Mouse (Mus musculus): ENCODE data around the gene Gipc3. TPM values are rescaled to one million over a fixed set of nuclear protein-coding genes. Genes with fewer than 3 reads are reported as not detected.

The Gipc3 gene
- polyA plus RNA-seq, 1 experiment = 0.16 TPM

GRCm38 (mm10) chr10:81286586-81286985 is 56.5 kb downstream of the Gipc3 start:
- TF ChIP-seq POLR2A (IDR thresholded peaks at IDR 0.05; ENCODE audit: borderline replicate concordance, extremely low read depth, insufficient read depth, insufficient read length, poor library complexity, severe bottlenecking) = no peak
- TF ChIP-seq CTCF (IDR thresholded peaks at IDR 0.05; ENCODE audit: borderline replicate concordance, extremely low read depth, insufficient read depth, insufficient read length) = no peak
- no peak for DNase-seq (ENCODE audit: low read depth)

DNA sequence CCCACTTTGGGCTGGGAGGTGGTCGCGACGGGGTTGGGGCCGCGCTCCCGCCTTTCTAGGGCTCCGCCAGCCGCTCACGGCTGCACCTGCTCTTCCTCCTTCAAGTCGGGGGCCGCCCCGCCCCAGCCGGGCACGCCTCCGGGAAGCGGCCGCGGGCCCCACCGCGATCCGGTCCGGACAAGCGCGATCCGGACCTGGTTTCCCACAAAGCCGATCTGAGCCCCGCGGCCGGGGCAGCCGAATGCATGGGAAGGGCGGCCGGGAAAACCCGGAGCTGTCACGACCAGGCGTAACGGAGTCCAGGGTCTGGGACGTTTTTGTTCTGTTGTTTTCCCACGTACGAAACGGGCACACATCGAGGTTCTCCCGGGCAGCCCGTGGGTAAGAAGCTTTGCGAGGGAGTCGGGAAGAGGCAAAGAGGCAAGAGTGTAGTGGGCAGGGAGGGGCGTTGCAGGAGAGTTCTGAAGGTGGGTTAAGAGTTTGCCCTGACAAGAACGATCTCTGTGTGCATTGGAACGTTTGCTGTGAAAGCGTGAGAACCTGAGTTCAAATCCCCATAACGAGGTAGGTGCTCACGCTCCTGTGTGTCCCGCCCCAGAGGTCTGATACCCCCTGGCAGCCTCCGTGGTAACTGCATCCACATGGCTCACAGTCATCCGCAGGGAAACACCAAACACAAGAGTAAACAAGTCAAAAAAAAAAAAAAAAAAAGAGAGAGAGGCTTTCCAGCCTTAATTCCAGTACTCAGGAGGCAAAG is 57.2 kb downstream of the Gipc3 start:
- DNase-seq (ENCODE audit: low read depth) = peak; percentile 95
- TF ChIP-seq CTCF (IDR thresholded peaks at IDR 0.05; ENCODE audit: borderline replicate concordance, extremely low read depth, insufficient read depth, insufficient read length) (no peak), POLR2A (IDR thresholded peaks at IDR 0.05; ENCODE audit: borderline replicate concordance, extremely low read depth, insufficient read depth, insufficient read length, poor library complexity, severe bottlenecking) (0 out of 2 replicates have a peak, but pooled peaks have one; percentile 18)

Other genes with a start within 250 kb of the Gipc3 start
- gene Creb3l3, start 244.4 kb downstream of the Gipc3 start, polyA plus RNA-seq (2012; rRNA removed) = 0.19 and 0.20 TPM in 2 replicates
- 203 and 214 TPM in 2 replicates for gene Map2k2, start 237.4 kb downstream of the Gipc3 start, polyA plus RNA-seq (2012; rRNA removed)
- gene Zbtb7a, start 208.0 kb downstream of the Gipc3 start, polyA plus RNA-seq (2012; rRNA removed) = 9.2 and 12.7 TPM in 2 replicates
- 38.4 and 47.8 TPM in 2 replicates for gene Pias4, start 175.3 kb downstream of the Gipc3 start, polyA plus RNA-seq (2012; rRNA removed)
- gene Eef2, start 166.6 kb downstream of the Gipc3 start, polyA plus RNA-seq (2012; rRNA removed) = 1,504 and 1,952 TPM in 2 replicates
- gene Dapk3, start 160.3 kb downstream of the Gipc3 start, polyA plus RNA-seq (2012; rRNA removed) = 82.3 and 88.4 TPM in 2 replicates
- gene 4930442H23Rik, start 159.4 kb downstream of the Gipc3 start, polyA plus RNA-seq (2012; rRNA removed) = not detected in 2 replicates
- gene Nmrk2, start 141.2 kb downstream of the Gipc3 start, polyA plus RNA-seq (2012; rRNA removed) = 0.18 and 0.21 TPM in 2 replicates
- gene Atcay, start 112.4 kb downstream of the Gipc3 start, polyA plus RNA-seq (2012; rRNA removed) = 134 and 169 TPM in 2 replicates
- 59.8 and 63.6 TPM in 2 replicates for gene Zfr2, start 110.1 kb downstream of the Gipc3 start, polyA plus RNA-seq (2012; rRNA removed)
- gene Matk, start 90.3 kb downstream of the Gipc3 start, polyA plus RNA-seq (2012; rRNA removed) = 30.6 and 31.9 TPM in 2 replicates
- 67.0 and 72.1 TPM in 2 replicates for gene Mrpl54, start 76.3 kb downstream of the Gipc3 start, polyA plus RNA-seq (2012; rRNA removed)
- 45.2 and 47.0 TPM in 2 replicates for gene Apba3, start 76.3 kb downstream of the Gipc3 start, polyA plus RNA-seq (2012; rRNA removed)
- 4.6 and 4.9 TPM in 2 replicates for gene Tjp3, start 51.7 kb downstream of the Gipc3 start, polyA plus RNA-seq (2012; rRNA removed)
- gene Pip5k1c, start 50.3 kb downstream of the Gipc3 start, polyA plus RNA-seq (2012; rRNA removed) = 267 and 268 TPM in 2 replicates
- 41.4 and 44.3 TPM in 2 replicates for gene Cactin, start 22.2 kb downstream of the Gipc3 start, polyA plus RNA-seq (2012; rRNA removed)
- 5.0 and 5.3 TPM in 2 replicates for gene Tbxa2r, start 14.5 kb downstream of the Gipc3 start, polyA plus RNA-seq (2012; rRNA removed)
- gene Hmg20b, start 7.2 kb upstream of the Gipc3 start, polyA plus RNA-seq (2012; rRNA removed) = 49.5 and 63.8 TPM in 2 replicates
- gene Mfsd12, start 14.2 kb upstream of the Gipc3 start, polyA plus RNA-seq (2012; rRNA removed) = 13.1 and 15.6 TPM in 2 replicates
- gene 4930404N11Rik, start 22.6 kb upstream of the Gipc3 start, polyA plus RNA-seq (2012; rRNA removed) = 0.19 and 0.25 TPM in 2 replicates
- gene Fzr1, start 35.2 kb upstream of the Gipc3 start, polyA plus RNA-seq (2012; rRNA removed) = 154 and 184 TPM in 2 replicates
- 64.0 and 67.4 TPM in 2 replicates for gene Dohh, start 41.2 kb upstream of the Gipc3 start, polyA plus RNA-seq (2012; rRNA removed)
- gene Gm48551, start 41.2 kb upstream of the Gipc3 start, polyA plus RNA-seq (2012; rRNA removed) = 6.8 and 9.6 TPM in 2 replicates
- gene Gm48552, start 45.7 kb upstream of the Gipc3 start, polyA plus RNA-seq (2012; rRNA removed) = 8.7 and 9.4 TPM in 2 replicates
- 3.0 and 4.2 TPM in 2 replicates for gene Smim24, start 49.8 kb upstream of the Gipc3 start, polyA plus RNA-seq (2012; rRNA removed)
- gene Nfic, start 112.4 kb upstream of the Gipc3 start, polyA plus RNA-seq (2012; rRNA removed) = 9.2 and 16.7 TPM in 2 replicates
- 396 and 427 TPM in 2 replicates for gene Celf5, start 139.4 kb upstream of the Gipc3 start, polyA plus RNA-seq (2012; rRNA removed)
- gene Ncln, start 153.1 kb upstream of the Gipc3 start, polyA plus RNA-seq (2012; rRNA removed) = 152 and 206 TPM in 2 replicates
- gene S1pr4, start 156.9 kb upstream of the Gipc3 start, polyA plus RNA-seq (2012; rRNA removed) = 0.54 and 0.59 TPM in 2 replicates
- gene Gna15, start 181.0 kb upstream of the Gipc3 start, polyA plus RNA-seq (2012; rRNA removed) = 0.95 and 1.1 TPM in 2 replicates
- gene Gna11, start 201.9 kb upstream of the Gipc3 start, polyA plus RNA-seq (2012; rRNA removed) = 110 and 115 TPM in 2 replicates
- 568 and 696 TPM in 2 replicates for gene Aes, start 216.2 kb upstream of the Gipc3 start, polyA plus RNA-seq (2012; rRNA removed)
- 82.1 and 123 TPM in 2 replicates for gene Tle2, start 231.3 kb upstream of the Gipc3 start, polyA plus RNA-seq (2012; rRNA removed)